Mouse (Mus musculus): ENCODE data around the gene Phox2a. TPM values are rescaled to one million over a fixed set of nuclear protein-coding genes. Genes with fewer than 3 reads are reported as not detected.

Phox2a gene
- total RNA-seq, 2 experiments from 2014 or later = 17.9 to 29.5 TPM

GRCm38 (mm10) chr7:101837154-101837605 is 19.1 kb downstream of the Phox2a start:
- DNase-seq (ENCODE audit: low spot score in 2 of 2) = no peak

GRCm38 (mm10) chr7:101837606-101838471 is 19.7 kb downstream of the Phox2a start, which contains the start of gene Inppl1:
Gene Inppl1, minus strand, starts transcription at chr7:101838229.
- peak; percentile 82 to 85 for DNase-seq (ENCODE audit: low spot score in 2 of 2)

- no peak for DNase-seq (ENCODE audit: low spot score in 2 of 2)
Measured at GRCm38 (mm10) chr7:101844186-101844585, 26.1 kb downstream of the Phox2a start.

GRCm38 (mm10) chr7:101847934-101848333 is 29.8 kb downstream of the Phox2a start:
- DNase-seq (ENCODE audit: low spot score in 2 of 2) = no peak

GRCm38 (mm10) chr7:101851689-101852088 is 33.6 kb downstream of the Phox2a start:
- DNase-seq (ENCODE audit: low spot score in 2 of 2) = no peak

GRCm38 (mm10) chr7:101852846-101853245 is 34.7 kb downstream of the Phox2a start:
- DNase-seq (ENCODE audit: low spot score in 2 of 2) = no peak

GRCm38 (mm10) chr7:101853816-101854215 is 35.7 kb downstream of the Phox2a start:
- no peak for DNase-seq (ENCODE audit: low spot score in 2 of 2)

GRCm38 (mm10) chr7:101857094-101857493 is 39.0 kb downstream of the Phox2a start, which contains the start of gene Folr2:
Gene Folr2, minus strand, starts transcription at chr7:101857194.
- DNase-seq (ENCODE audit: low spot score in 2 of 2) = no peak

- DNase-seq (ENCODE audit: low spot score in 2 of 2) = no peak
Measured at GRCm38 (mm10) chr7:101858362-101858761, 40.2 kb downstream of the Phox2a start.

GRCm38 (mm10) chr7:101860978-101861377 is 42.9 kb downstream of the Phox2a start:
- DNase-seq (ENCODE audit: low spot score in 2 of 2) = no peak

GRCm38 (mm10) chr7:101862291-101862690 is 44.2 kb downstream of the Phox2a start:
- DNase-seq (ENCODE audit: low spot score in 2 of 2) = no peak

GRCm38 (mm10) chr7:101863415-101863814 is 45.3 kb downstream of the Phox2a start, which contains the start of gene Anapc15:
Gene Anapc15, plus strand, starts transcription at chr7:101863715.
- no peak for DNase-seq (ENCODE audit: low spot score in 2 of 2)

GRCm38 (mm10) chr7:101866491-101867265 is 48.6 kb downstream of the Phox2a start:
- no peak for DNase-seq (ENCODE audit: low spot score in 2 of 2)

GRCm38 (mm10) chr7:101867482-101867881 is 49.4 kb downstream of the Phox2a start:
- DNase-seq (ENCODE audit: low spot score in 2 of 2) = no peak

GRCm38 (mm10) chr7:101868241-101869162 is 50.4 kb downstream of the Phox2a start:
- DNase-seq (ENCODE audit: low spot score in 2 of 2) = no peak

- no peak for DNase-seq (ENCODE audit: low spot score in 2 of 2)
Measured at GRCm38 (mm10) chr7:101869163-101869500, 51.0 kb downstream of the Phox2a start.

- no peak for DNase-seq (ENCODE audit: low spot score in 2 of 2)
Measured at GRCm38 (mm10) chr7:101870629-101871028, 52.5 kb downstream of the Phox2a start, which contains the start of gene Folr1. Gene Folr1, minus strand, starts transcription at chr7:101870788.

- DNase-seq (ENCODE audit: low spot score in 2 of 2) = peak in 1 of 2 experiments; percentile 12
Measured at GRCm38 (mm10) chr7:101871296-101871695, 53.2 kb downstream of the Phox2a start.
